Mouse (Mus musculus) urinary bladder, postnatal 14 days (tissue): ENCODE measurements around the gene Ldb1.

Source experiments
- DNase-seq: peaks from one replicate; pipeline ENCODE4 v3.0.0; 2021; ENCODE audit warnings: low spot score

Gene Ldb1

GRCm38 (mm10) chr19:46044271-46044992 lies 582 bp downstream of the Ldb1 start, which contains the start of gene Pprc1:
TSS of gene Pprc1 (plus strand) at chr19:46044886.
- DNase-seq: peak; percentile 50

GRCm38 (mm10) chr19:46043380-46043779 lies 1.6 kb downstream of the Ldb1 start:
- DNase-seq: peak; percentile 68

GRCm38 (mm10) chr19:46042476-46043011 lies 2.5 kb downstream of the Ldb1 start:
- DNase-seq: no peak

DNA sequence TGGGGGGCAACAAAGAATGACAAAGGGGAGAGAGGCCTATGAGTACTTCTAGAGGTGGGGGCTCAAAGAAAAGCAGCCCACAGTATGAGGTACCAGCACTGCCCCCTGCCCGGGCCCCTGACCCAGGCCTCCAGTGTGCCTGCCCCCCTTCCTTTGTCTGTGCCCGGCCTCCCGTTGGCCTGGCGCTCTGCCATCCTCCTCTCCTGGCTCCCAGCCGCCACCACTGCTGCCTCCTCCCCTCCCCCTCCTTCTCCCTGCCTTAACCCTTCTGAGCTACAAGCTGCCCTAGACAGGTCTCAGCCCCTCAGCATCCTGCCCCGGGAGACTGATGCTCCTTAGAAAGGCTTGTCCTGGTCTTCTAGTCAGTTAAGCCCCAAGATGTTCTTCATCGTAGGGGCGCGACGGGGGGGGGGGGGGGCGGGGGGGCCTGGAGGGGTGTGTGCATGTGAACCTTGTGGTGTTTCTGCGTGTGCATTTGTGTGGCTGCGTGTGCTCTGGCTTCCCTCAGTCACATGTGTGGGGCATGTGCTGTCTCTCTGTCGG lies 3.0 kb downstream of the Ldb1 start:
- peak; percentile 90 for DNase-seq

GRCm38 (mm10) chr19:46041299-46041932 lies 3.6 kb downstream of the Ldb1 start:
- DNase-seq: no peak

- DNase-seq: no peak
Measured at GRCm38 (mm10) chr19:46040149-46040902, 4.7 kb downstream of the Ldb1 start.

DNA sequence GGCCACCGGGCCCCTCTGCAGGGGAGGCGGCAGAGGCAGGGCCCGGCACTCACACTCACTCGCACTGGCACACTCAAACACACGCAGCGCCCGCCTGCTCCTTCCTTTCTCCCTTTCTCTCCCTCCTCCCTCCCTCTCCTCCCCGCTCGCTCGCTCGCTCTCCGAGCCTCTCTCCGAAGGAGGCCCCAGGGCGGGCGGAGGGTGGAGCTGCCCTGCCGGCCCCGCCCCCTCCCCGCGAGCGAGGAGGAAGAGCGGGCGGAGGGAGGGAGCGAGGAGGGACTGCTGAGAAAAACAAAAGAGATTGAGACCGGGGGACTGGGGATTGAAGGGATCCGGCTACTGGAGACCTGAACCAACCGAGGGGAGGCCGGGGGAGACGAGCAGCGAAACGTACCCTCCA lies 5.5 kb downstream of the Ldb1 start:
- DNase-seq: peak; percentile 91

DNA sequence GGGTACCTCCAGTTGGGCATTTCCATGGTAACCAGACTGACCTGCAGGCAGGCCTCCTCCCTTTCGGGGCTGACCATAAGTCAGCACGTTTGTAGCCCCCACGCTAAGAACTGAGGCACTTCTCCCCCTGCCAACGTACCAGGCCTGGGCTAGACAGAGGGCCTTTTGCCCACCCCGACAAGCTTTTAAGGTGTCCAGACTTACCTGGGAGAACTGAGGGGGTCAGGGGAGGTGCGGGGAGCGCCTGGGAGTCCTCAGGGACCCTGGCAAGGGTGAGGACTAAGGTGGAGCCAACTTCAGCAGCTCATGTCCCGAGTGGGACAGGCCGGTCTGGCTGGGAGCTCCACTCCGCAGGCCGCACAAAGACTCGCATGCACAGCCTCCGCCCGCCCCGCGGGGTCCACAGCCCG lies 6.2 kb downstream of the Ldb1 start:
- no peak for DNase-seq

DNA sequence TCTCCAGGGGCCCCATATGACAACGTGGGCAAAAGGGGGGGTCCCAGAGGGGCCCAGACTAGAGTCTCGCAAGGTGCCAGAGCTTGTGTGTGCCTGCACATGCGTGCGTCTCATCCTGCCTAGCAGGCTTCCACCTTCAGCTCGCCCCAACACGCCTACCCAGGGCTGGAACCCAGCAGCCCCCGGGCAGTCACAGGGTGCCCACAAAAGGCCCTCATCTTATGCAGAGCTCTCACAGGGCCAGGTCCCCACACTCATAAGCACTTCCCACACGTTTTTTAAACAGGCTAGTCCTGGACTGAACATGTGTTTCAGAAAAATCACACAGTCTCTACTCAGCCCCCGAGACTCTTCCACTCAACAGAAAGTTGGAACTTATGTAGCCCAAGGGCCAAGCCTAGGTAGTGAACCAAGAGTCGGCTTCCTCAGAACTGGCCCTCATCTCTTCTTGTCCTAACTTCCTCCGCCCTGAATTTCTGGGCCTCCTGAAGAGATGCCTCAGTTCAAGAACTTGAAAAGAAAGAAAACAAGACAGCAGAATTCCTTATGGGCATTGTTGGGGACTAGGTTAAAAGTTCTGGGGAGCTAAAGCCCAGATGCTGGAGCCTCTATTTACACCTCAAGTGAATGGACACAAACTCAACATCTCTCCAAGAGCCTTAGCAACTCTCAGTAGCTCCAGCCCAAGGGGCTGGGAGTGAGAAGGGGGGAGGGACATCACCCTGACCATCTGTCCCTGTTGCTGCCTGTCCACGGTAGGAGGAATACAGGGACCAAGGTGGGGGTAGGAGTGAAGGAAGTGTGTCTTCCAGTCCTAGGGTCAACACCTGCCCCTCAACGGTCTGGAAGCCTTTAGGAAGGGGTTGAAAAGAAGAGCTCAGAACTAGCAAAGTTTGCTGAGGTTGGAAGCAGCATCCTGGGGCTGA lies 6.8 kb downstream of the Ldb1 start:
- DNase-seq: peak; percentile 58

DNA sequence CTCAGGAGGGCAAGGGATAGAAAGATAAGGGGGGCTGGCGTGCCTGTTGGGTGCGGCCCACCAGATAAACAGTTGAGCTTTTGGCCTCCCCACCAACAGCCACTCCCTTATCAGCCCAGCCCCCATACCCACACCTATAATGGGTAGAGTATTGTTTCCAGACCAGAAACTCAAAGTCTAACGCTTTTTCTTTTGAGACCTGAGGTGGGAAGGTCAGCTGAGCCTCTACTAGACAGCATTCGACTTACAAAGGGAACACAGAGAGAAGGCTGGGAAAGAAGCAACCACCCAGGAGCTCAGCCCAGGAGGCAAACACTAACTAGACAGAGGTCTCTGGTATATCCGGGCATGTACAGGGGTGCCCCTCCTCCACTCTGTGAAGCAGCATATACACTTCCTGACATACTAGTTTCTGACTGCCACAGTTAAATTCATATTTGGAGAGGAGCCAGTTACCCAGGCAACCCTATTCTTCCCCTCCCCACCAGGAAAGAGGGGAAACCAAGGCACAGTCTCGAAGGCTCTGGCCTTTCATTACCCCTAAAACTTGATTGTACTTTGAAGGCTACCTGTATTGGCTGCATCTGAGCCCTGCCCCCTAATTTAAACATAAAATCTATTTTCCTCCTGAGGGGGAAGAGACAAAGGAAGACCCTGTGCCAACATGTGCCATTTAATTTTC lies 7.6 kb downstream of the Ldb1 start:
- DNase-seq: peak; percentile 48

GRCm38 (mm10) chr19:46036477-46037242 lies 8.4 kb downstream of the Ldb1 start:
- DNase-seq: no peak

- DNase-seq: no peak
Measured at GRCm38 (mm10) chr19:46035971-46036370, 9.0 kb downstream of the Ldb1 start.

GRCm38 (mm10) chr19:46033911-46034310 lies 11.1 kb downstream of the Ldb1 start:
- no peak for DNase-seq

DNA sequence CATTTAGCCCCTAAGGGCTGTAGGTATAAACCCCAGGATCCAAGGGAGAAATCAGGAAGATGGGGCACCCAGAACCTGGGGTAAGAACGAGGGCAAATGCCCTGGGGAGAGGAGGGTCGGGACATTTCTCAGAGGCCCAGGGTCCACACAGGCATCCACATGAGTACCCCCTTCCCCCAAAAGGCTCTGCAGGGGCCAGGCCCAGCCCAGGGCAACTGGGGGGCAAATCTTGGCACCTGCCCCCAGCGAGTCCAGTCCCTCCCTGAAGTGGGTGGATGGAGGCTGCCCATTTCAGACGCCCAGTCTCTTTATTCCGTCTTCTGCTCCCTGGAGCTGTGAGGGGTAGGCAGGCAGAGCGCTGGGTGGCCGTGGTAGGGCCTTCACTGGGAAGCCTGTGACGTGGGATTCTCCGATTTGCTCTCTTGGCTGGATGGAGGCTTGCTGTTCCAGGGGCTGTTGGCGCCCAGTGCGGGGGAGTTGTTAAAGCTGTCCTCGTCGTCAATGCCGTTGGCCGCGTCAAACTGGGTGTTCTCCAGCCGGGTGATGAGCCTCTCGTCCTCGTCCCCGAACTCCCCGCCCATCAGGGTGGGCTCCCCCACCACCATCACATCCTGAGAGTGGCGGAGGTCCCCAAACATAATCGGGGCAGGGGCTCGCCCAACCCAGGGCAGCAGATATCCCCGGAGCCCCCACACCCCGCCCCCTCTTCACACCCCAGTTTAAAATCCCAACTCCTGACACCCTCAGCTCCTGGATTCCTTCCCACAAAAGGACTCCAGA lies 12.1 kb downstream of the Ldb1 start:
- DNase-seq: no peak

DNA sequence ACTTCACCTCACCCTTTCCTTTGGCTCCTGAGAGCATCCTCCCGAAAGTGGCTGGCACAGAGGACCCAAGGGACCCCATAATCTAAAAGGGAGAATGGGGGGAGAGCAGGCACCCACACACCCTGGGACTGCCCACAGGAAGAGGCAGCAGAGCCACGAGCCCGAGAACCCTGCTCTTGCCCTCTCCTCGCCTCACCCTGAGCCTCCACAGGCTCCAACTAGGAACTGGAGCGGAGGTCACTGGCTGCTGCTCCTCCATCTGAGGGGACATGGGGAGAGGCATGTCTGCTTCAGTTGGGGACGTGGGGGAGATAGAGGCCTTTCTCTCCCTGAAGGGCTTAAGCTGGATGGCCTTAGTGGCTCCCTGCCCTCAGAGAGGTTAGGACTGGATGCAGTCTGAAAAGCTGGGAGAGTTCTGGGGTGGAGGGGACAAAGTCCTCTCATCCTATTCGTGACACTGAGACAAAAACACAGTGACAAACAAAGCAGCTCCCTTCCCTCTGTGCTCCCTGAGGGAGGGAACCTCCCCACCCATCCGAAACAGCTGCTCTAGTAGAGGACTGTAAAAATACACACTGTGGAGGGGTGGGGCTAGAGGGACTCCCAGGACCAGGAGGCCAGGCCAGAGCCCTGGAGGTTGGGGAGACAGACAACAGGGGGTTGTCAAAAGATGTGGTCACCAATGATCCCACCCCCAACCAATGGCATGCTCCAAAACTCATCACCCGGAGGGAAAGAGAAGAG lies 13.2 kb downstream of the Ldb1 start:
- no peak for DNase-seq

GRCm38 (mm10) chr19:46030196-46030983 lies 14.6 kb downstream of the Ldb1 start:
- no peak for DNase-seq

DNA sequence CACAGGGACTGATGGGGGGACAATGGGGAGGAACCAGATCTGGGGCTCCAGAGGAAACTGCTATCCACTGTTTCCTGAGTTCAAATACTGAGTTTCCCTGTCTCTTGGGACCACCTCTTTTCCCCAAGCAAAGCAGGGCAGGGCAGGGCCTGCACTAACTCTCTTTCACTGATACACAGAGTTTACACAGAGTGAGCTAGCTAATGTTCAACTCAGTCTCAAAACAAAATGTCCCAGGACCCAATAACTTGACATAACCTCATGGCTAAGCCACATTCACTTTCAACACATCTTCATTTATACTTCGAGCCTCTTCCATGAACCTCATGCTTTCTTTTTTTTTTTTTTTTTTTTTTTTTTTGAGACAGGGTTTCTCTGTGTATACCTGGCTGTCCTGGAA lies 15.4 kb downstream of the Ldb1 start:
- DNase-seq: no peak
